Mouse (Mus musculus): ENCODE results near the gene Lamc1.

DNA sequence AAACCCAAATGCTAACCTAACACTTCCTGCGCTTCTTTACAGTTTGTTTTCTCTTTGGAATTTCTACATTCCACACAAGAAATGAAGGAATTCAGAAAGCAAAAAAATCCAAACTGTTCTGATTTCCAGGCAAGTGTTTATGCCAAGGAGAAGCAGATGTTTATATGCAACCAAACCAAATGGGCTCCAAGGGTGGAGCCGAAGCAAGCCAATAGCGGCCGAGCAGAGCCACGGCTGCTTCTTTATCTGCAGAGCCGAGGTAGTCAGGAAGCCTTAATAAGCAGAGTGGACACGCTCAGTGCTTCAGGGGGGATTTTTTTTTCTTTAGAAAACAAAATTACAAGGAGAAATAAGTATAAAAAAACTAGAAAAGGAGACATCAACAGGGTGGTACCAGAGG is 91.2 kb downstream of the Lamc1 start:
- TF ChIP-seq CTCF (IDR thresholded peaks at IDR 0.05; ENCODE audit: low read depth, low read length) (no peak), POLR2A (IDR thresholded peaks at IDR 0.05; ENCODE audit: borderline replicate concordance, low read depth, low read length) (no peak)

Data from bone marrow macrophage, adult 2 months (primary cell).